Mouse (Mus musculus): ENCODE data around the gene Naa11. TPM values are rescaled to one million over a fixed set of nuclear protein-coding genes. Genes with fewer than 3 reads are reported as not detected.

The Naa11 gene
- polyA plus RNA-seq, 1 experiment, result not detected

DNA sequence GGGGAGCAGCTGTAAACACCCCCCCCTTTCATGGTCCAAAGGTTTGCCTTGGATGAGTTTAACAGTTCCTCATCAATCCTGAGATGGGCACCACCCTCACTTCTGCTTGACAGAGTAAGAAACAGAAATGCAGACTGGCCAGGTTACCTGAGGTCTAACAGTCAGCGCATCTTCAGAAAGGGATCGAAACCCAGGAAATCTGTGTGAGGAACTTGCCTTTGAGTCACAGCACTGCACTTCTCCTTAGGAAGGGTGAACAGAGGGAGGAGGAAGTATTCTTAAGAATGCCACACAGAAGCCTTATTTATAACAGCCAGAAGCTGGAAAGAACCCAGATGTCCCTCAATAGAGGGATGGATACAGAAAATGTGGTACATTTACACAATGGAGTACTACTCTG is 37.0 kb downstream of the Naa11 start:
- no peaks in the 10 kb centered on the region for H3K4me1 ChIP-seq (ENCODE audit: control insufficient read depth)
- H3K4me3 ChIP-seq (replicated peaks), result no peak overlapping the region
- H3K36me3 ChIP-seq (ENCODE audit: control insufficient read depth), result no peaks in the 10 kb centered on the region
- no peaks in the 10 kb centered on the region for H3K9me3 ChIP-seq (ENCODE audit: control insufficient read depth, low read length)
- no peaks in the 10 kb centered on the region for H3K27me3 ChIP-seq (ENCODE audit: control insufficient read depth)
- TF ChIP-seq GATA1 (IDR thresholded peaks at IDR 0.05; ENCODE audit: low read length) (no peak), TAL1 (IDR thresholded peaks at IDR 0.05; ENCODE audit: low read length) (no peak)

DNA sequence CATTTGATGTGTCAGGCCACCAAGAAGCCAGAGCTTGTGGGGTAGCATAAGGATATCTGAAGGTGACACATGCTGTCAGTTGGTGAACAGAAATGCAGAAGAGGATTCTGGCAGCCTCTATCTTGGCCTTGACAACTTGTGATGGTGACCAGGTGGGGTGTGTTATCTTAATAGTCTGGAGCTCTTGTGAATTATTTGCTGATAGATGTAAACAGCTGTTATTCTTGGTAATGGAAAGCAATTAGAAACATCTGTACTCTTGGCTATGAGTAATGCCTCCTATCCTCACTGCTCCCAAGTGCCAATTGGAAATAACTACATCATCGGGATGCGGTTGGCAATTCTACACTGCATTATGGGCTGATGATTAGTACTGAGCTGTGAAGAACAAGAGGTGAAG is 43.4 kb downstream of the Naa11 start:
- TF ChIP-seq GATA1 (IDR thresholded peaks at IDR 0.05; ENCODE audit: low read length), result no peak
- TF ChIP-seq TAL1 (IDR thresholded peaks at IDR 0.05; ENCODE audit: low read length), result no peak
- no peak overlapping the region for H3K4me3 ChIP-seq (replicated peaks)
- H3K9me3 ChIP-seq (ENCODE audit: control insufficient read depth, low read length), result no peaks in the 10 kb centered on the region
- no peaks in the 10 kb centered on the region for H3K36me3 ChIP-seq (ENCODE audit: control insufficient read depth)
- H3K27me3 ChIP-seq (ENCODE audit: control insufficient read depth), result no peaks in the 10 kb centered on the region
- no peaks in the 10 kb centered on the region for H3K4me1 ChIP-seq (ENCODE audit: control insufficient read depth)

DNA sequence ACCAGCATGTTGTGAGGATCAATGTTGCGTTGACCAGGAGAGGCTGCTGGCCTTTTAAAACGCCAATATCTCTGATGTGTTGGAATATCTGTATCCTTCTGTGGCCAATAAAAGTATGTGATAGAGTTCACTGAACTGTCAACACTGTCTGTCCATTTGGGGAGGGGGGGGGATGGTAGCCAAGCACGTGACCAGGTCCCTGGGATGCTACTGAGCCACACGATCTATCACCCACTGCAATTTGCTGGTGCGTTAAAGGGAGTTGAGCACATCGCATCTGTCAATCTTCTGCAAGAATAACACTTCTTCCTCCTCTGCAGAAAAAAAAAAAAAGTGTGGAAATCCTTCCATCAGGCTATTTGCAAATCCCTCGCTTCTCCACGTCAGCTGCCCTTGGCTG is 43.9 kb downstream of the Naa11 start:
- Histone ChIP-seq H3K4me1 (ENCODE audit: control insufficient read depth) (no peaks in the 10 kb centered on the region), H3K9me3 (ENCODE audit: control insufficient read depth, low read length) (no peaks in the 10 kb centered on the region), H3K27me3 (ENCODE audit: control insufficient read depth) (no peaks in the 10 kb centered on the region), H3K4me3 (replicated peaks) (no peak overlapping the region), H3K36me3 (ENCODE audit: control insufficient read depth) (no peaks in the 10 kb centered on the region)
- no peak for TF ChIP-seq GATA1 (IDR thresholded peaks at IDR 0.05; ENCODE audit: low read length)
- no peak for TF ChIP-seq TAL1 (IDR thresholded peaks at IDR 0.05; ENCODE audit: low read length)

DNA sequence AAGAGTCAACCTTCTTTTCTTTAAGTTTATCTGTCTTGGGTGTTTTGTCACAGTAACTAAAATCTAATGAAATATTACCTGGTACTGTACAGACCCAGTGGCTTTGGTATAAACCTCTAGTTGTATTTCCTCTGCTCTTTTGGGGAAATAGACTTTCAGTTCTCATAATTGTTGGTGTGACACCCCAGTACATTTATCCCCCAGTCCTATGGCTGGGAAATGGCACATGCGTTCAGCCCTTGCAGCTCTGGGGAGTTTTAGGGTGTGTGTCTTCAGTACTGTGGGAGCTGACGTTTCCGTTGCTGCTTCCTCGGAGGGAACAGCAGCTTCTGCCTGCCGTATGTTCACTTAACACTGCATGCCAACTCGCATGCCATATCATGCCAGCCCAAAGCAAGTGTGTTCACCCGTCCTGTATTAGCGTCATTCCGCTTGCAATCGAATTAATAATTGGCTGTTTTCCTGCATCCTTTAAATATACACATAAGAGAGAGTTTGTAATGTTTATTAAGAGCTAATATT is 46.4 kb downstream of the Naa11 start:
- Histone ChIP-seq H3K27me3 (ENCODE audit: control insufficient read depth) (no peaks in the 10 kb centered on the region), H3K9me3 (ENCODE audit: control insufficient read depth, low read length) (no peaks in the 10 kb centered on the region), H3K4me3 (replicated peaks) (no peak overlapping the region), H3K36me3 (ENCODE audit: control insufficient read depth) (no peaks in the 10 kb centered on the region), H3K4me1 (ENCODE audit: control insufficient read depth) (no peaks in the 10 kb centered on the region)
- TF ChIP-seq GATA1 (IDR thresholded peaks at IDR 0.05; ENCODE audit: low read length), result no peak
- TF ChIP-seq TAL1 (IDR thresholded peaks at IDR 0.05; ENCODE audit: low read length), result no peak

DNA sequence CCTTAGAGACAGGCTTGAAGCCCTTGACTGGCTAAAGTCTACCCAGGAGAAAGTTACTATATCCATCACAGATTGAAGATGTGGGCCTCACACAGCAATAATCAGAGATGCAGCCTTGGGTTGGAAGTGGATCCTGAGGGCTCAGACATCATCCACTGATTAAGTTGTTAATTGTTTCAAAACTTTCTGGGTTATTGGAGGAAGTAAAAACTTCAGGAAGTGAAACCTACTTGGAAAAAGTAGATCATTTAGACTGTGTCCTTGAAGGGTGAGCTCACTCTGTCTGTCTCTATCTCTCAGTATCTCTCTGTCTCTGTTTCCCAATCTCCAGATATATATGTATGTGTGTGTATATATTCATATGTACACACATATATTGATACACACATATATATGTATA is 47.0 kb downstream of the Naa11 start:
- TF ChIP-seq TAL1 (IDR thresholded peaks at IDR 0.05; ENCODE audit: low read length), result no peak
- TF ChIP-seq GATA1 (IDR thresholded peaks at IDR 0.05; ENCODE audit: low read length), result no peak
- H3K4me3 ChIP-seq (replicated peaks), result no peak overlapping the region
- no peaks in the 10 kb centered on the region for H3K9me3 ChIP-seq (ENCODE audit: control insufficient read depth, low read length)
- H3K4me1 ChIP-seq (ENCODE audit: control insufficient read depth), result no peaks in the 10 kb centered on the region
- H3K36me3 ChIP-seq (ENCODE audit: control insufficient read depth), result no peaks in the 10 kb centered on the region
- H3K27me3 ChIP-seq (ENCODE audit: control insufficient read depth), result no peaks in the 10 kb centered on the region

DNA sequence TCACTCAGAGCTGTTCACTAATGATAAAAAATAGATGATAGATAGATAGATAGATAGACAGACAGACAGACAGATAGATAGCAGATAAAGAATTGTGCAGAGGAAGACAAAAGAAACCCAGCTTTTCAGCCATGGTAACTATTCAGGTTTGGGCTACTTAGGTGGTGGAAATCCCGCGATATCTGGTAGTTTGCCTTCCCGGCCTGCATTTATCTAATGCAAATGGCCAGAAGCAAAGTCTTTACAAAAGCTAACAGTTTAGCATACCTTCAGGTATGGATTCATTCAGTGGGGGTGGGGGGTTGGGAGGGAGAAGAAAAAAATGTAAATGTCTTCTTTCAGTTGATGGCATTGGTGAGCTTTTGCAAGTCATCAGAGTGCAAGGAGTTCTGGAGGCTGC is 48.0 kb downstream of the Naa11 start:
- H3K9me3 ChIP-seq (ENCODE audit: control insufficient read depth, low read length), result no peaks in the 10 kb centered on the region
- TF ChIP-seq GATA1 (IDR thresholded peaks at IDR 0.05; ENCODE audit: low read length) (no peak), TAL1 (IDR thresholded peaks at IDR 0.05; ENCODE audit: low read length) (no peak)
- H3K4me3 ChIP-seq (replicated peaks), result no peak overlapping the region
- H3K27me3 ChIP-seq (ENCODE audit: control insufficient read depth), result no peaks in the 10 kb centered on the region
- no peaks in the 10 kb centered on the region for H3K36me3 ChIP-seq (ENCODE audit: control insufficient read depth)
- H3K4me1 ChIP-seq (ENCODE audit: control insufficient read depth), result no peaks in the 10 kb centered on the region

GRCm38 (mm10) chr5:97334794-97335193 is 57.4 kb downstream of the Naa11 start:
- no peak for TF ChIP-seq TAL1 (IDR thresholded peaks at IDR 0.05; ENCODE audit: low read length)
- no peak for TF ChIP-seq GATA1 (IDR thresholded peaks at IDR 0.05; ENCODE audit: low read length)
- Histone ChIP-seq H3K36me3 (ENCODE audit: control insufficient read depth) (no peaks in the 10 kb centered on the region), H3K4me1 (ENCODE audit: control insufficient read depth) (no peaks in the 10 kb centered on the region), H3K9me3 (ENCODE audit: control insufficient read depth, low read length) (no peaks in the 10 kb centered on the region; the same call in 1 of the 2 replicates), H3K4me3 (replicated peaks) (no peak overlapping the region), H3K27me3 (ENCODE audit: control insufficient read depth) (no peaks in the 10 kb centered on the region)

Other genes starting within 250 kb of the Naa11 start
- gene Gk2, start 64.6 kb upstream of the Naa11 start, polyA plus RNA-seq (2012), result not detected in 2 replicates

Data from erythroblast, embryonic 14.5 days (primary cell).